Mouse (Mus musculus): ENCODE measurements around the gene AC109138.7. TPM values are rescaled to one million over a fixed set of nuclear protein-coding genes. Genes with fewer than 3 reads are reported as not detected.

Gene AC109138.7
- polyA plus RNA-seq (2012; rRNA removed): not detected in 2 replicates

DNA sequence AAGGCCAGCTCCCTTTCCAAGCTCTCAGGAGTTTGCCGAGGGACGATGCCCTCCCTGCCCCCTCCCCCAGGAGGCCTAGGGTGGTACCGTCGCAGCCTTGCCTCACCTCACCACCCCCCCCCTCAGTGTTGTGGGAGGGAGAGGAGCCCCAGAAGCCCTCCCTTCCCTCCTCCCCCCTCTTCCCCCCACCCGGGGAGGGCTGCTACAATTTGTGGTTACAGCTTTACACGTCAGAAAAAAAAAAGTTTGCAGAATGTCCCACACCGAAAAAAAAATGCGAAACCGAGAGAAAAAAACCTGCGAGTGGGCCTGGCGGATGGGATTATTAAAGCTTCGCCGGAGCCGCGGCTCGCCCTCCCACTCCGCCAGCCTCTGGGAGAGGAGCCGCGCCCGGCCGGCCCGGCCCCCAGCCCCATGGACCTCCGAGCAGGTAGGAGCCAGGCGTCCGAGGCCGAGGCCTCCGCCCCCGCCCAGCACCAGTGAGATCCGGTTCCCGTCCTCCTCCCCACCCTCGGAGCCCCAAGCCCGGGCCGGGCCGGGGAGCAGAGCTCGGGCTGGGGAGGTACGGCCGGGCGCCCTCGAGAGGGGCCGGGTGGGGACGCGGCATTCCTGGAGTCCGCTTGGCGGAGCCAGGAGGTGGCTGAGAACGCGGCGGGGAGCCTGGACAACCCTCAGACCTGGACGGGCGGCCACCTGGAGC lies at the start of gene AC109138.7, which contains the start of gene Clcf1:
Gene AC109138.7, plus strand, starts transcription at position 287 of the 700 bp plus-strand sequence.
Gene Clcf1, plus strand, starts transcription at position 168 of the 700 bp plus-strand sequence.
- TF ChIP-seq POLR2A (IDR thresholded peaks at IDR 0.05; ENCODE audit: extremely low read depth, insufficient read depth, low read length) (no peak), CTCF (IDR thresholded peaks at IDR 0.05; ENCODE audit: extremely low read depth, insufficient read depth, low read length) (no peak)
- Histone ChIP-seq H3K27ac (ENCODE audit: insufficient read depth, low read length) (no peak within 1 kb of the TSS), H3K4me1 (ENCODE audit: control insufficient read depth, insufficient read depth, low read length) (no peaks in the 10 kb centered on the region), H3K4me3 (ENCODE audit: insufficient read depth, low read length) (peak within 1 kb of the TSS; percentile 16; the same call in 1 of the 2 replicates)

DNA sequence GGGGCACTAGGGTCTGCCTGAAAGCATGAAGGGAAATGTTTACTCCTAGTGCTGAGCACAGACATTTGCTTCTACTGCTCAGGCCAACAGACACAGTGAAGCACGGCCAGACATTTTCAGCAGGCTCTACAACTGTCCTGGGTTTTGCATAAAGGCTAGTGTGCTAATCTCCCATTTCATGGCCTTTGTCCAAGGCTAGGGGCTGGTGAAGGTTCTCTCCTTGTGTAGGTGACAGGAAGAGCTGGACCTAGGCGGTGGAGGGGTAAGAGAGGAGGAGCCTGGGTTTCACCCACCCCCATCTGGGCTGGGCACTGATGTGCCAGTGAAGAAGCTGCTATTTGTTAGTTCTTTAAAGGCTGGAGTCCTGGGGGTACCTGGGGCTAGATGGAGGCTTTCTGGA lies 49.4 kb upstream of the AC109138.7 start:
- peaks cover 4% of the 10 kb centered on the region for H3K4me1 ChIP-seq (ENCODE audit: control insufficient read depth, insufficient read depth, low read length)
- H3K27ac ChIP-seq (ENCODE audit: insufficient read depth, low read length): no peak overlapping the region
- TF ChIP-seq POLR2A (IDR thresholded peaks at IDR 0.05; ENCODE audit: extremely low read depth, insufficient read depth, low read length) (no peak), CTCF (IDR thresholded peaks at IDR 0.05; ENCODE audit: extremely low read depth, insufficient read depth, low read length) (no peak)
- no peak overlapping the region for H3K4me3 ChIP-seq (ENCODE audit: insufficient read depth, low read length)

- no peak overlapping the region for H3K4me3 ChIP-seq (ENCODE audit: insufficient read depth, low read length)
- H3K4me1 ChIP-seq (ENCODE audit: control insufficient read depth, insufficient read depth, low read length): peaks cover 4% of the 10 kb centered on the region
- TF ChIP-seq CTCF (IDR thresholded peaks at IDR 0.05; ENCODE audit: extremely low read depth, insufficient read depth, low read length) (no peak), POLR2A (IDR thresholded peaks at IDR 0.05; ENCODE audit: extremely low read depth, insufficient read depth, low read length) (no peak)
- H3K27ac ChIP-seq (ENCODE audit: insufficient read depth, low read length): no peak overlapping the region
Measured at GRCm38 (mm10) chr19:4166678-4167476, 47.3 kb upstream of the AC109138.7 start.

DNA sequence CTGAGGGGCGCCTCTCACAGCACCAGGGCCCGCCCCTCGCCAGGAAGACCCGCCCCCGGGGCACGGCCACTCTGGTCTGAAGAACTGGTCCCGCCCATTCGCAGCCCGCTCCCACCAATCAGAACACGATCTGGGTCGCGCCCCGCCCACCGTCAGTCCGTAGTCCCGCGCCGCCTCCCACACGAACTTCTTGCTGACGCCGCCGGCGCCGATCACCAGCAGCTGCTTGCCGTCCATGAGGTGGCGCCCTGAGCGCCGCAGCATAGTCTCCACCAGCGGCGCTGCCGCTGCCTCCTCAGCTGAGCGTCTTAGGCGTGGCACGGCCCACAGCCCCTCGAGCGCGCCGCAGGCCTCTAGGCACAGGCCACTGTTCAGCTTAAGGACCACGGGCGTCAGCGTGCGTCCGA lies 44.8 kb upstream of the AC109138.7 start:
- peak overlapping the region; percentile 76 for H3K27ac ChIP-seq (ENCODE audit: insufficient read depth, low read length)
- TF ChIP-seq POLR2A (IDR thresholded peaks at IDR 0.05; ENCODE audit: extremely low read depth, insufficient read depth, low read length): peak; percentile 89
- peak; percentile 60 for TF ChIP-seq CTCF (IDR thresholded peaks at IDR 0.05; ENCODE audit: extremely low read depth, insufficient read depth, low read length)
- peak overlapping the region; percentile 39 for H3K4me3 ChIP-seq (ENCODE audit: insufficient read depth, low read length)
- H3K4me1 ChIP-seq (ENCODE audit: control insufficient read depth, insufficient read depth, low read length): no peaks in the 10 kb centered on the region

DNA sequence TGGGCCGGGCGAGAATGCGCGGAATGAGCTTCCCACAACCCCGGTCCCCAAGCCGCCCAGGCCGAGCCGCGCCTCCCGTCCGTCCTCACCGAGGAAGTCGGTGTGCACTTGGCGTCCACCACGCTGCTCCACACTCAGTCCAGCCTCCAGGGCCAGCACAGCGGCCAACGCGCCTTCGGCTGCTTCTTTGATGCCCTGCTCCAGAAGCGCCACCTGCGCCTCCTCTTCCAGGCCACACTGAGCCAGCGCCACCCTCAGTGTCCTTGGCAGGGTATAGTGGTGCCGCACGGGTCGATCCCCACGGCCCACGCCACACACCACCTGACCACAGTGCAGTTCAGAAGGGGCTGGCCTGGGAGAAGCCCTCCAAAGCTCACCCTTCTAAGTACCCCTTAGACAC lies 44.3 kb upstream of the AC109138.7 start:
- TF ChIP-seq POLR2A (IDR thresholded peaks at IDR 0.05; ENCODE audit: extremely low read depth, insufficient read depth, low read length) (no peak), CTCF (IDR thresholded peaks at IDR 0.05; ENCODE audit: extremely low read depth, insufficient read depth, low read length) (no peak)
- H3K4me3 ChIP-seq (ENCODE audit: insufficient read depth, low read length): peak overlapping the region; percentile 39
- H3K27ac ChIP-seq (ENCODE audit: insufficient read depth, low read length): peak overlapping the region; percentile 76
- H3K4me1 ChIP-seq (ENCODE audit: control insufficient read depth, insufficient read depth, low read length): no peaks in the 10 kb centered on the region

DNA sequence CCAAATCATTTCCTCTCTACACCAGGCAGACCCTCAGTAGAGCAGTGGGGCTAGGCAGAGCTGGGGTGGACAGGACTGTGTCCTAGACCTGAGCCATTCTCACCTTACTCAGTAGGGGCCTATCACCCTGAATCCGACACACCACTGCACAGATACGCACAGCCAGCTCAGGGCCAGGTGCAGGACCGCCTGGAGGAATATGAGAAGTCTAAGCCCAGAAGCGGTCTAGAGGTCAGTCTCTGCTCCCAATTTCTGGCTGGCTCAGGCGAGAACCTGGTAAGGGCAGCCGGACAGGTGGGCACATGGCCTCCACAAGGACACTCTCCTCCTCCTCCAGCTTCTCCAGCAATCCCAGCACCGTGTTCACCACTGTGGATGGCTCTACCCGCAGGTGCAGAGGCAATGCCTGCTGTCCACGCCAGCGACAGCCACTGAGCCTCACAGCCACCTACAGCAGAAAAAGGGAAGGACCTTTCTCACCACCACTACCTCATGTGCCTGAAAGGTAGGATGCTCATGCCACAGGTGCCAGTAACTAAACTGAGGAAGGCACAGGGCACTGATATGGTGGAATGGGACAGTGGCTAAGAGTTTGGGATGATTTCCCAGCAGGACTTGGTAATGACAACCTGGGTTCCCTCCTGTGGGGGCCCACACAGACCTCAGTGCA lies 43.3 kb upstream of the AC109138.7 start:
- Histone ChIP-seq H3K4me1 (ENCODE audit: control insufficient read depth, insufficient read depth, low read length) (no peaks in the 10 kb centered on the region), H3K4me3 (ENCODE audit: insufficient read depth, low read length) (no peak overlapping the region), H3K27ac (ENCODE audit: insufficient read depth, low read length) (no peak overlapping the region)
- no peak for TF ChIP-seq POLR2A (IDR thresholded peaks at IDR 0.05; ENCODE audit: extremely low read depth, insufficient read depth, low read length)
- TF ChIP-seq CTCF (IDR thresholded peaks at IDR 0.05; ENCODE audit: extremely low read depth, insufficient read depth, low read length): no peak

DNA sequence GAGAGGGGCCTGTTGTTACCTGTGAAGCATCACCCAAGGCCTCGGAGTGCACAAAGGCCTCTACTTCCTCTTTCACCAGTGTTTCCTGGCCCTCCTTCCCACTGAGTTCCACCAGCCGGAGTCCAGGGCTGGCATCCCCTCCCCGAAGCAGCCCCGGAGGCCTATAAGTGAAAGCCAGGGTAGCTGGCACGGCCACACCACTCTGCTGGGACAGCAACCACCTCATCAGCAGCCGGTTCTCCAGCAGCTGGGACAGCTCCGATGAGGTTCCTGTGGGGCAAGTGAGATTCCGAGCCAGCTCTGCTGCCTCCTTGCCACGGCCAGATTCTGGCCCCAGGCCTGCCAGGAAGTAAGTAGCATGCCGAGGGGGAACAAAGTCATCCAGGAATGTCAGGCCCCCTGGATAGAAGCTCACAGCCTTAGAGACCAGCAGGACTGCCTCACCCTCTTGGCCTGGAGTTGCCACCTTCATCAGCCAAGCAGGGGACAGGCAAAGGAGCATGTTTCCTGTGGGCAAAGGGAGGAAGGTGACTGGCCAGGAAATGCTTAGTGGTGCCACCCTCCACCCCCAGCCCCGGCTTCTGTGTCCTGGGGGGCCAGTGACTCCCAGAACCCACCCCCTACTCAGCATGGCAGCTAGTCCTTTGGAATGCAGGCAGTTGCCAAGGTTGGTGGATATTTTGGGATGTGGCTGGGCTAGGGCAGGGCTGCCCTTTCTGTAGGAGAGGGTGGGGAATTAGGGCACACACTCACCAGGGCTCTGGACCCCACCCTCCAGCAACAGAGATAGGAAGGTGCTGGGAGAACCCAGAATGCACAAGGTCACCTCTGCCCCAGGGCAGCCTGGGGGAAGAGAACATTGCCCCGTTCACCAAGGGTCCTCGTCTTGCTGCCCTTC lies 42.5 kb upstream of the AC109138.7 start:
- Histone ChIP-seq H3K4me1 (ENCODE audit: control insufficient read depth, insufficient read depth, low read length) (no peaks in the 10 kb centered on the region), H3K4me3 (ENCODE audit: insufficient read depth, low read length) (no peak overlapping the region), H3K27ac (ENCODE audit: insufficient read depth, low read length) (no peak overlapping the region)
- TF ChIP-seq CTCF (IDR thresholded peaks at IDR 0.05; ENCODE audit: extremely low read depth, insufficient read depth, low read length) (no peak), POLR2A (IDR thresholded peaks at IDR 0.05; ENCODE audit: extremely low read depth, insufficient read depth, low read length) (no peak)

- Histone ChIP-seq H3K27ac (ENCODE audit: insufficient read depth, low read length) (no peak overlapping the region), H3K4me1 (ENCODE audit: control insufficient read depth, insufficient read depth, low read length) (no peaks in the 10 kb centered on the region), H3K4me3 (ENCODE audit: insufficient read depth, low read length) (no peak overlapping the region)
- TF ChIP-seq CTCF (IDR thresholded peaks at IDR 0.05; ENCODE audit: extremely low read depth, insufficient read depth, low read length) (0 out of 2 replicates have a peak, but pooled peaks have one; percentile 9), POLR2A (IDR thresholded peaks at IDR 0.05; ENCODE audit: extremely low read depth, insufficient read depth, low read length) (no peak)
Measured at GRCm38 (mm10) chr19:4172925-4173324, 41.2 kb upstream of the AC109138.7 start.

All from cortical plate, adult 2 months (tissue).